Mouse (Mus musculus): ENCODE results near the gene Magi2. TPM values are rescaled to one million over a fixed set of nuclear protein-coding genes. Genes with fewer than 3 reads are reported as not detected.

Magi2 gene
- polyA plus RNA-seq, 1 experiment = 0.60 TPM

DNA sequence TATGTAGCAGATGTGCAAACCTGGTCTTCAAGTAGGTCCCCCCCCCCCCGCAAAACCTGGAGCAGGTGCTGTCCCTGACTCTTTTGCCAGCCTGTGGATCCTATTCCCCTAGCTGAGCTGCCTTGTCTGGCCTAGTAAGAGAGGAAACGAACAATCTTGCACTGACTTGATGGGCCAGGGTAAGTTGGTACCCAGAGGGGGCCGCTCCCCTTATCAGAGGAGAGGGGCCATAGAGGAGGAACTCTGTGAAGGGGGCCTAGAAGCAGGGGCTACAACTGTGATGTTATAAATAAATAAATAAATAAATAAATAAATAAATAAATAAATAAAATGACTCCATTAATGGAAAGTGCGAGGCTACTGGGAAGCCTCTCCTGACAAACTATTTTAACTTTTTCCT, 848.0 kb downstream of the Magi2 start:
- Histone ChIP-seq H3K4me3 (ENCODE audit: low read depth, low read length) (no peak overlapping the region), H3K36me3 (ENCODE audit: control insufficient read depth, insufficient read depth, low read length) (no peaks in the 10 kb centered on the region), H3K27ac (ENCODE audit: insufficient read depth, low read depth, low read length) (no peak overlapping the region), H3K4me1 (ENCODE audit: control insufficient read depth, insufficient read depth, insufficient read length, low read length) (no peaks in the 10 kb centered on the region), H3K27me3 (ENCODE audit: control insufficient read depth, insufficient read depth, low read length) (no peaks in the 10 kb centered on the region)
- TF ChIP-seq CTCF (IDR thresholded peaks at IDR 0.05; ENCODE audit: extremely low read depth, insufficient read length, insufficient replicate concordance, low read depth, low read length) (no peak), POLR2A (IDR thresholded peaks at IDR 0.05; ENCODE audit: low read depth, low read length) (no peak)
- WGBS = 85% methylated on average over 4 of the region's 4 CpGs

GRCm38 (mm10) chr5:20078931-20079330, 852.1 kb downstream of the Magi2 start:
- no peak overlapping the region for H3K4me3 ChIP-seq (ENCODE audit: low read depth, low read length)
- TF ChIP-seq POLR2A (IDR thresholded peaks at IDR 0.05; ENCODE audit: low read depth, low read length) (no peak), CTCF (IDR thresholded peaks at IDR 0.05; ENCODE audit: extremely low read depth, insufficient read length, insufficient replicate concordance, low read depth, low read length) (no peak)
- no peaks in the 10 kb centered on the region for H3K27me3 ChIP-seq (ENCODE audit: control insufficient read depth, insufficient read depth, low read length)
- no peaks in the 10 kb centered on the region for H3K4me1 ChIP-seq (ENCODE audit: control insufficient read depth, insufficient read depth, insufficient read length, low read length)
- H3K36me3 ChIP-seq (ENCODE audit: control insufficient read depth, insufficient read depth, low read length) = no peaks in the 10 kb centered on the region
- WGBS = 72% methylated on average over 7 of the region's 7 CpGs
- H3K27ac ChIP-seq (ENCODE audit: insufficient read depth, low read depth, low read length) = no peak overlapping the region

DNA sequence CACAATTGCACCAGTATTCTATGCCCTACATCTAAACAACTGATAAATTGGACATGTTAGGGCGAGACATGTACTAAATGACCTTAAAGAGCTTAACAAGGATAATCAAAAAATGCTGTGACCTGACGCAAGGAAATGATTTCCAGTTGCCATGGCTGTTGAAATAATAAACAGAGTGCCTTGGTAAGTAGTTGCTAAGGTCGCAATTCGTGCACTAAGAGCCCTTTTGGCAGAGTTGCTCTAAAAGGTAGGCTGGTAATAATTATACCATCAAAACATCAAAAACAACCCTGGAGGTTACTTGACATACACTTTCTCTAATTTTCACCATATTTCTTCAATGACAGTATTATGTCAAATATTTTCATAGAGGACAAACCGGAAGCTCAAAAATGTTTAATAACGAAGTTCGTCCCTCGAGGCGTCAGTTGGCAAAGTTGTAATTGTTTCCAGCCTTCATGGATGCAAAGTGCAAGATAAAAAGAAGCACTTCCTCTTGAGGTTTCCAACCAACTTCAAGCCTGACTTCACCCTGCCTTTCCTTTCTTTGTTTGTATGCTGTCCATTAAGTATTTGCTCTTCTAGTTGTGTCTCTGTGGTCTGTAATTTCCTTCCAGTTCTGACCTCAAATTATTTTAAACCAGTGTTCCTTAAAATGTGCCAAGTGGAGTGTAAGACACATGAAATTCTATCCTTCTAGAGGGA, 853.9 kb downstream of the Magi2 start:
- Histone ChIP-seq H3K27me3 (ENCODE audit: control insufficient read depth, insufficient read depth, low read length) (no peaks in the 10 kb centered on the region), H3K27ac (ENCODE audit: insufficient read depth, low read depth, low read length) (no peak overlapping the region), H3K36me3 (ENCODE audit: control insufficient read depth, insufficient read depth, low read length) (no peaks in the 10 kb centered on the region), H3K4me3 (ENCODE audit: low read depth, low read length) (no peak overlapping the region), H3K4me1 (ENCODE audit: control insufficient read depth, insufficient read depth, insufficient read length, low read length) (no peaks in the 10 kb centered on the region)
- TF ChIP-seq CTCF (IDR thresholded peaks at IDR 0.05; ENCODE audit: extremely low read depth, insufficient read length, insufficient replicate concordance, low read depth, low read length) (no peak), POLR2A (IDR thresholded peaks at IDR 0.05; ENCODE audit: low read depth, low read length) (no peak)
- WGBS = 71% methylated on average over 9 of the region's 9 CpGs

GRCm38 (mm10) chr5:20082368-20082767, 855.5 kb downstream of the Magi2 start:
- Histone ChIP-seq H3K4me1 (ENCODE audit: control insufficient read depth, insufficient read depth, insufficient read length, low read length) (no peaks in the 10 kb centered on the region), H3K4me3 (ENCODE audit: low read depth, low read length) (no peak overlapping the region), H3K27me3 (ENCODE audit: control insufficient read depth, insufficient read depth, low read length) (no peaks in the 10 kb centered on the region), H3K36me3 (ENCODE audit: control insufficient read depth, insufficient read depth, low read length) (no peaks in the 10 kb centered on the region), H3K27ac (ENCODE audit: insufficient read depth, low read depth, low read length) (no peak overlapping the region)
- WGBS = 81% methylated on average over 1 of the region's 1 CpGs
- TF ChIP-seq CTCF (IDR thresholded peaks at IDR 0.05; ENCODE audit: extremely low read depth, insufficient read length, insufficient replicate concordance, low read depth, low read length) = no peak
- TF ChIP-seq POLR2A (IDR thresholded peaks at IDR 0.05; ENCODE audit: low read depth, low read length) = no peak

- 52% methylated on average over 6 of the region's 6 CpGs for WGBS
- no peaks in the 10 kb centered on the region for H3K27me3 ChIP-seq (ENCODE audit: control insufficient read depth, insufficient read depth, low read length)
- H3K4me3 ChIP-seq (ENCODE audit: low read depth, low read length) = no peak overlapping the region
- H3K4me1 ChIP-seq (ENCODE audit: control insufficient read depth, insufficient read depth, insufficient read length, low read length) = no peaks in the 10 kb centered on the region
- no peak for TF ChIP-seq CTCF (IDR thresholded peaks at IDR 0.05; ENCODE audit: extremely low read depth, insufficient read length, insufficient replicate concordance, low read depth, low read length)
- no peak for TF ChIP-seq POLR2A (IDR thresholded peaks at IDR 0.05; ENCODE audit: low read depth, low read length)
- no peaks in the 10 kb centered on the region for H3K36me3 ChIP-seq (ENCODE audit: control insufficient read depth, insufficient read depth, low read length)
- H3K27ac ChIP-seq (ENCODE audit: insufficient read depth, low read depth, low read length) = no peak overlapping the region
Measured at GRCm38 (mm10) chr5:20087083-20087482, 860.2 kb downstream of the Magi2 start.

- no peak overlapping the region for H3K4me3 ChIP-seq (ENCODE audit: low read depth, low read length)
- H3K4me1 ChIP-seq (ENCODE audit: control insufficient read depth, insufficient read depth, insufficient read length, low read length) = no peaks in the 10 kb centered on the region
- no peaks in the 10 kb centered on the region for H3K36me3 ChIP-seq (ENCODE audit: control insufficient read depth, insufficient read depth, low read length)
- H3K27ac ChIP-seq (ENCODE audit: insufficient read depth, low read depth, low read length) = no peak overlapping the region
- H3K27me3 ChIP-seq (ENCODE audit: control insufficient read depth, insufficient read depth, low read length) = no peaks in the 10 kb centered on the region
- TF ChIP-seq POLR2A (IDR thresholded peaks at IDR 0.05; ENCODE audit: low read depth, low read length) (no peak), CTCF (IDR thresholded peaks at IDR 0.05; ENCODE audit: extremely low read depth, insufficient read length, insufficient replicate concordance, low read depth, low read length) (no peak)
Measured at GRCm38 (mm10) chr5:20103869-20104268, 877.0 kb downstream of the Magi2 start.

- Histone ChIP-seq H3K4me1 (ENCODE audit: control insufficient read depth, insufficient read depth, insufficient read length, low read length) (no peaks in the 10 kb centered on the region), H3K27me3 (ENCODE audit: control insufficient read depth, insufficient read depth, low read length) (no peaks in the 10 kb centered on the region), H3K36me3 (ENCODE audit: control insufficient read depth, insufficient read depth, low read length) (no peaks in the 10 kb centered on the region), H3K4me3 (ENCODE audit: low read depth, low read length) (no peak overlapping the region), H3K27ac (ENCODE audit: insufficient read depth, low read depth, low read length) (no peak overlapping the region)
- TF ChIP-seq CTCF (IDR thresholded peaks at IDR 0.05; ENCODE audit: extremely low read depth, insufficient read length, insufficient replicate concordance, low read depth, low read length) (no peak), POLR2A (IDR thresholded peaks at IDR 0.05; ENCODE audit: low read depth, low read length) (no peak)
- 57% methylated on average over 3 of the region's 3 CpGs for WGBS
Measured at GRCm38 (mm10) chr5:20104496-20104895, 877.7 kb downstream of the Magi2 start.
